In the genomic region with DNA sequence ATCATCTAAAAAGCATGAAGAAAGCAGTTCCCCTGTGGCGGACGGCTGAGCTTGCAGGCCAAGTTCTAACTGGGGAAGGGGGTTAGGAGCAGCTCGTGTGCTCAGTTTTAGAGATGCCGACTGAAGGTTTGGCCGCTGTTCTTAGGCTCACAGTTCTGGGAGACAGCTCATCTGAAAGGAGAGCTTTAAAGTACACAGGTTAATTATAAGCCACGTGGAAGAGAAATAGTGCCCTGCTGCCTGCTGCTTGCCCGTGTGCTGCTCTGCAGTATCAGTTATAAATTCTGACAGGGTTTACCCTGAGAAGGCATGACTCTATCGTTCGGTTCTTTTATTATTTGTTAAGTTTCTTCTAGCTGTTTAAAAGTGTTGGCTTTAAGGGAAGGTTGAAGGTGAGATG, we compare ENCODE assay signal across 16 mouse cellular contexts.
"Had no signal": no experiment of that assay in that cellular context is flagged by ENCODE, and none has a peak within 500 bp of the region (broad histone marks: within the 10 kb centered on the region; RNA-seq: fewer than 3 reads in every experiment).

No protein-coding gene starts in this region.

- H3K4me2 ChIP-seq: liver, embryonic 15.5 days; lung, embryonic 15.5 days; midbrain, embryonic 11.5 days; midbrain, embryonic 13.5 days; neural tube, embryonic 12.5 days; stomach, embryonic 15.5 days had no signal

- H3K27me3 ChIP-seq: liver, embryonic 15.5 days; lung, embryonic 15.5 days; megakaryocyte, embryonic 14.5 days; midbrain, embryonic 13.5 days; neural tube, embryonic 12.5 days; stomach, embryonic 15.5 days had no signal

- H3K4me1 ChIP-seq: liver, embryonic 15.5 days; lung, embryonic 15.5 days; megakaryocyte, embryonic 14.5 days; midbrain, embryonic 13.5 days; neural tube, embryonic 12.5 days; stomach, embryonic 15.5 days had no signal

- ATAC-seq: liver, postnatal 0 days; midbrain, embryonic 13.5 days had no signal

- H3K9ac ChIP-seq: liver, embryonic 15.5 days; liver, postnatal 0 days; lung, embryonic 15.5 days; midbrain, embryonic 13.5 days; neural tube, embryonic 12.5 days; stomach, embryonic 15.5 days had no signal

- H3K9me3 ChIP-seq: liver, embryonic 15.5 days; lung, embryonic 15.5 days; megakaryocyte, embryonic 14.5 days; midbrain, embryonic 13.5 days; neural tube, embryonic 12.5 days; stomach, embryonic 15.5 days had no signal

- DNase-seq: liver, postnatal 0 days; lung, adult 2 months; lung, postnatal 14 days; right cerebral cortex, postnatal 14 days; thymus, adult 2 months; thymus, postnatal 25 days; thymus, postnatal 4 days had no signal

- H3K4me3 ChIP-seq: liver, embryonic 15.5 days; lung, embryonic 15.5 days; megakaryocyte, embryonic 14.5 days; midbrain, embryonic 13.5 days; neural tube, embryonic 12.5 days; stomach, embryonic 15.5 days had no signal

- H3K27ac ChIP-seq: liver, embryonic 15.5 days; lung, embryonic 15.5 days; macrophage; midbrain, embryonic 13.5 days; neural tube, embryonic 12.5 days; stomach, embryonic 15.5 days; stomach, postnatal 0 days had no signal
